Mouse (Mus musculus) regulatory T cell (primary cell): ENCODE data around the gene Klrb1c.
"Not testable (repeated sequence)": the region's sequence is repeated elsewhere in the genome, so short reads cannot be mapped to it uniquely, and the experiment has no call there.

Source experiments
- in situ Hi-C: fragments of 300-600 bp; cut with MboI, MseI; formaldehyde crosslinking; loops from one replicate; pipeline ENCODE4 v1.15.1; 2025; ENCODE audit warnings: high pct_unique_total_duplicates

Klrb1c gene

GRCm38 (mm10) chr6:128759221-128759950, 29.6 kb downstream of the Klrb1c start:
- in situ Hi-C loops: no loop called here

- in situ Hi-C loops: not testable (repeated sequence)
Observed at GRCm38 (mm10) chr6:128755402-128755763, 33.6 kb downstream of the Klrb1c start.

GRCm38 (mm10) chr6:128754748-128755401, 34.1 kb downstream of the Klrb1c start:
- in situ Hi-C loops: not testable (repeated sequence)

GRCm38 (mm10) chr6:128754265-128754664, 34.8 kb downstream of the Klrb1c start:
- in situ Hi-C loops: not testable (repeated sequence)

- in situ Hi-C loops: not testable (repeated sequence)
Observed at GRCm38 (mm10) chr6:128753610-128754224, 35.3 kb downstream of the Klrb1c start.

- in situ Hi-C loops: not testable (repeated sequence)
Observed at GRCm38 (mm10) chr6:128747006-128747405, 42.0 kb downstream of the Klrb1c start.

- in situ Hi-C loops: no loop called here
Observed at GRCm38 (mm10) chr6:128737445-128737844, 51.6 kb downstream of the Klrb1c start.

GRCm38 (mm10) chr6:128736100-128736499, 52.9 kb downstream of the Klrb1c start:
- in situ Hi-C loops: no loop called here

GRCm38 (mm10) chr6:128734896-128735295, 54.1 kb downstream of the Klrb1c start:
- in situ Hi-C loops: no loop called here

GRCm38 (mm10) chr6:128733908-128734679, 54.9 kb downstream of the Klrb1c start:
- in situ Hi-C loops: no loop called here

GRCm38 (mm10) chr6:128732032-128732431, 57.0 kb downstream of the Klrb1c start:
- in situ Hi-C loops: no loop called here
